In the genomic region with DNA sequence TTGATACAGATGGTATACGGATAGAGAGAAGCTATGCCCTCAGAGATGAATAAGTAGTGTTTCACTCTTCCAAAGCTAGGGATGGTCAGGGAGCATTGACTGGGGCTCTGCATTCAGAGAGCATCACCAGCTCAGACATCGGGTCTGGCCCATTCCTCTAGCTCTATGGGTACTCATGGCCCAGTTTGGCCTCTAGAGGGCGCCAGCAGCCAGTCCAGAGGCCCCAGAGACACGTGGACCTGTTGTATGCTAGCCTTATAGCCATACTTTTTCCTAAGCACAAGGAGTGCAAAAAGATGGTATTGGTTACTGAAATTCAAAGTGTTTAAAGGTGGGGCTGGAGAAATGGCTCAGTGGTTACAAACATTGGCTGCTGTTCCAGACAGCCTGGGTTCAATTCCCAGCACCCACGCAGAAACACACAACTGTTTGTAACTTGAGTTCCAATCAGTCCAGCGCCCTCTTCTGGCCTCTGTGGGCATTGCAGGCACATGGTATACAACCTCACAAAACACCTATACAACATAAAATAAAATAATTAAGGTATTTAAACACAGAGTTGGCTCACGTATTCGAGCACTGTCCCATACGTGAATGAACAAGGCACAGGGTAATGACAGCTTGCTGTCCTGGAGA, we compare ENCODE assay signal across 10 mouse cellular contexts.
DNase-seq lines count a peak whose midpoint lies in the region; ATAC-seq and TF ChIP-seq lines count a peak whose summit lies in the region.
"Had no signal": no experiment of that assay in that cellular context is flagged by ENCODE, and none has a peak within 500 bp of the region (broad histone marks: within the 10 kb centered on the region; RNA-seq: fewer than 3 reads in every experiment).

No protein-coding gene starts in this region.

- TF ChIP-seq CTCF in cerebellum, adult 2 months (IDR thresholded peaks at IDR 0.05; ENCODE audit: borderline replicate concordance, insufficient read depth, low read depth, low read length) = peak; percentile 43; the same call in 1 of the 2 replicates
- peak; percentile 35; the same call in 1 of the 2 replicates for TF ChIP-seq CTCF in liver, adult 2 months (IDR thresholded peaks at IDR 0.05; ENCODE audit: low read depth, low read length)

- H3K27me3 ChIP-seq in cerebellum, adult 2 months (ENCODE audit: control insufficient read depth, insufficient read depth, low read length) = peaks cover 3% of the 10 kb centered on the region; the same call in 1 of the 2 replicates
- H3K27me3 ChIP-seq in liver, adult 2 months (ENCODE audit: control insufficient read depth, insufficient read depth, low read length) = no peaks in the 10 kb centered on the region
- H3K27me3 ChIP-seq in liver, embryonic 11.5 days (replicated peaks; ENCODE audit: control insufficient read depth, insufficient read depth, low read length) = no peaks in the 10 kb centered on the region
- H3K27me3 ChIP-seq in limb, embryonic 11.5 days (ENCODE audit: control insufficient read depth, insufficient read depth, low read length) = no peaks in the 10 kb centered on the region
- H3K27me3 ChIP-seq: hindbrain, embryonic 15.5 days had no signal

- no peaks in the 10 kb centered on the region for H3K9me3 ChIP-seq in liver, embryonic 11.5 days (ENCODE audit: control insufficient read depth, low read length)
- no peaks in the 10 kb centered on the region for H3K9me3 ChIP-seq in limb, embryonic 11.5 days (ENCODE audit: control insufficient read depth, low read length)
- H3K9me3 ChIP-seq: hindbrain, embryonic 15.5 days had no signal

- peaks cover 12% of the 10 kb centered on the region for H3K4me1 ChIP-seq in cerebellum, adult 2 months (ENCODE audit: control insufficient read depth, insufficient read depth, low read length)
- no peaks in the 10 kb centered on the region for H3K4me1 ChIP-seq in liver, adult 2 months (ENCODE audit: control insufficient read depth, insufficient read depth, low read length)
- no peaks in the 10 kb centered on the region for H3K4me1 ChIP-seq in liver, embryonic 11.5 days (replicated peaks; ENCODE audit: control insufficient read depth, insufficient read depth, low read length)
- H3K4me1 ChIP-seq in limb, embryonic 11.5 days (ENCODE audit: control insufficient read depth, insufficient read depth, low read length) = no peaks in the 10 kb centered on the region

- DNase-seq in cerebellum, adult 2 months = peak in 1 of 2 experiments; percentile 18
- DNase-seq in cerebellum, adult 9-11 months = no peak
- DNase-seq in liver, adult 2 months (ENCODE audit: extremely low read depth, low read depth, low spot score) = no peak
- no peak for DNase-seq in liver, embryonic 11.5 days (ENCODE audit: low spot score)
- DNase-seq in adrenal gland, postnatal 25 days = peak; percentile 20
- DNase-seq in limb, embryonic 11.5 days (ENCODE audit: low spot score) = peak; percentile 45
- no peak for DNase-seq in ovary, adult 18-20 months (ENCODE audit: low spot score)
- DNase-seq in neural tube, embryonic 10.5 days (ENCODE audit: extremely low spot score, low spot score) = no peak

- no peak overlapping the region for H3K27ac ChIP-seq in cerebellum, adult 2 months (ENCODE audit: insufficient read depth, low read length)
- no peak overlapping the region for H3K27ac ChIP-seq in liver, adult 2 months (replicated peaks; ENCODE audit: insufficient read depth, low read depth, low read length)
- H3K27ac ChIP-seq in liver, embryonic 11.5 days (ENCODE audit: low read depth, low read length) = no peak overlapping the region
- no peak overlapping the region for H3K27ac ChIP-seq in limb, embryonic 11.5 days (replicated peaks; ENCODE audit: low read depth, low read length)
- H3K27ac ChIP-seq: hindbrain, embryonic 15.5 days; macrophage had no signal

- no peak for TF ChIP-seq POLR2A in cerebellum, adult 2 months (IDR thresholded peaks at IDR 0.05; ENCODE audit: borderline replicate concordance, insufficient read depth, low read length)
- no peak for TF ChIP-seq POLR2A in liver, adult 2 months (IDR thresholded peaks at IDR 0.05; ENCODE audit: extremely low read depth, insufficient read depth, low read length)

- ATAC-seq in liver, embryonic 11.5 days (replicated peaks; ENCODE audit: low FRiP score) = no peak
- ATAC-seq in limb, embryonic 11.5 days (ENCODE audit: insufficient number of reproducible peaks, low FRiP score, low TSS enrichment, low read depth) = no peak

- H3K9ac ChIP-seq in liver, adult 2 months (ENCODE audit: low read depth, low read length) = no peak overlapping the region
- no peak overlapping the region for H3K9ac ChIP-seq in liver, embryonic 11.5 days (ENCODE audit: low read depth, low read length)
- H3K9ac ChIP-seq in limb, embryonic 11.5 days (ENCODE audit: low read length) = no peak overlapping the region
- H3K9ac ChIP-seq: hindbrain, embryonic 15.5 days had no signal

- WGBS in cerebellum, adult 2 months = 49% methylated on average over 9 of the region's 9 CpGs
- 60% methylated on average over 9 of the region's 9 CpGs for WGBS in liver, adult 2 months
- WGBS in liver, embryonic 11.5 days = 56% methylated on average over 9 of the region's 9 CpGs
- 67% methylated on average over 9 of the region's 9 CpGs for WGBS in limb, embryonic 11.5 days

- H3K36me3 ChIP-seq in liver, adult 2 months (ENCODE audit: control insufficient read depth, insufficient read depth, low read length) = no peaks in the 10 kb centered on the region
- H3K36me3 ChIP-seq in liver, embryonic 11.5 days (ENCODE audit: control insufficient read depth, insufficient read depth, low read length) = no peaks in the 10 kb centered on the region
- H3K36me3 ChIP-seq in limb, embryonic 11.5 days (ENCODE audit: control insufficient read depth, insufficient read depth, low read length) = no peaks in the 10 kb centered on the region
- H3K36me3 ChIP-seq: hindbrain, embryonic 15.5 days had no signal

- H3K4me2 ChIP-seq in liver, embryonic 11.5 days = no peak overlapping the region
- no peak overlapping the region for H3K4me2 ChIP-seq in limb, embryonic 11.5 days (ENCODE audit: low read depth, severe bottlenecking)
- H3K4me2 ChIP-seq: hindbrain, embryonic 15.5 days had no signal

- no peaks in the 10 kb centered on the region for H3K79me2 ChIP-seq in liver, adult 2 months (ENCODE audit: control insufficient read depth, insufficient read depth, low read length)

- H3K4me3 ChIP-seq in cerebellum, adult 2 months (replicated peaks; ENCODE audit: insufficient read depth, low read depth, low read length) = no peak overlapping the region
- no peak overlapping the region for H3K4me3 ChIP-seq in liver, adult 2 months (ENCODE audit: insufficient read depth, low read depth, low read length)
- no peak overlapping the region for H3K4me3 ChIP-seq in liver, embryonic 11.5 days (ENCODE audit: low read depth, low read length)
- H3K4me3 ChIP-seq in limb, embryonic 11.5 days (ENCODE audit: low read depth, low read length) = no peak overlapping the region
- H3K4me3 ChIP-seq: hindbrain, embryonic 15.5 days had no signal

Comparison
In these comparisons a context has a peak if more than half of its experiments do, and no peak if none do; other contexts are left out.
1. DNase-seq: peak in adrenal gland, postnatal 25 days (single experiment) and limb, embryonic 11.5 days (single experiment); none in cerebellum, adult 9-11 months (single experiment), liver, adult 2 months (single experiment), liver, embryonic 11.5 days (single experiment), ovary, adult 18-20 months (single experiment) and neural tube, embryonic 10.5 days (single experiment).